Mouse (Mus musculus) hindbrain, embryonic 16.5 days (tissue): ENCODE data around the gene Kcnab1. TPM values are rescaled to one million over a fixed set of nuclear protein-coding genes. Genes with fewer than 3 reads are reported as not detected.

ENCODE experiments used
- ATAC-seq: fragments of 200-750 bp; cut with Nextera tagmentation; 2 replicates; pipeline ENCODE4 v1.8.0; 2017; ENCODE audit warnings: moderate TSS enrichment, moderate library complexity
- H3K27ac ChIP-seq: fragments of 300-500 bp; sonication (generic); 2 replicates; pipeline ENCODE4 v1.5.1; 2014; ENCODE audit warnings: low read depth, mild to moderate bottlenecking, control low read depth, low read length, moderate library complexity
- H3K27me3 ChIP-seq: fragments of 300-500 bp; sonication (generic); replicated peaks from 2 replicates; pipeline ENCODE4 v1.6.1; 2014; ENCODE audit warnings: low read length; ENCODE audit not compliant: control insufficient read depth, insufficient read depth
- H3K36me3 ChIP-seq: fragments of 300-500 bp; sonication (generic); 2 replicates; pipeline ENCODE4 v1.6.1; 2014; ENCODE audit warnings: mild to moderate bottlenecking, low read length, moderate library complexity, mixed read lengths; ENCODE audit not compliant: control insufficient read depth, insufficient read depth
- H3K4me1 ChIP-seq: fragments of 300-500 bp; sonication (generic); 2 replicates; pipeline ENCODE4 v1.6.1; 2014; ENCODE audit warnings: low read depth, low read length; ENCODE audit not compliant: control insufficient read depth, insufficient read depth
- H3K4me2 ChIP-seq: fragments of 300-500 bp; sonication (generic); 2 replicates; pipeline ENCODE4 v1.6.1; 2014; ENCODE audit warnings: mild to moderate bottlenecking, low read length, control low read depth, moderate library complexity
- H3K4me3 ChIP-seq: fragments of 300-500 bp; sonication (generic); 2 replicates; pipeline ENCODE4 v1.5.1; 2014; ENCODE audit warnings: mild to moderate bottlenecking, low read length, control low read depth, moderate library complexity
- H3K9ac ChIP-seq: fragments of 300-500 bp; sonication (generic); 2 replicates; pipeline ENCODE4 v1.6.1; 2014; ENCODE audit warnings: low read depth, mild to moderate bottlenecking, control low read depth, low read length, moderate library complexity
- H3K9me3 ChIP-seq: fragments of 300-500 bp; sonication (generic); 2 replicates; pipeline ENCODE4 v1.6.1; 2014; ENCODE audit warnings: mild to moderate bottlenecking, low read length, moderate library complexity; ENCODE audit not compliant: control insufficient read depth
- WGBS: fragments of 180-500 bp; shearing (Covaris S2); extraction: QIAGEN DNeasy Blood & Tissue Kit; methylation state at CpG from one replicate; pipeline ENCODE4 v1.1.7; 2014; 5-methylcytosine and 5-hydroxymethylcytosine counted together
- polyA plus RNA-seq: library from polyadenylated mRNA; unstranded; fragments of >200 nt; fragmentation: Nextera tagmentation; extraction: Ambion mirVana; gene quantifications from 2 replicates; pipeline ENCODE4 v1.2.1, GENCODE M21; 2015

Kcnab1 gene
- polyA plus RNA-seq, 1 experiment from 2014 or later = 12.2 TPM

GRCm38 (mm10) chr3:65365921-65366710 is 256.9 kb downstream of the Kcnab1 start:
- Histone ChIP-seq H3K9me3 (no peaks in the 10 kb centered on the region), H3K4me1 (no peaks in the 10 kb centered on the region), H3K9ac (no peak overlapping the region), H3K27me3 (no peaks in the 10 kb centered on the region), H3K4me3 (no peak overlapping the region), H3K36me3 (no peaks in the 10 kb centered on the region), H3K27ac (no peak overlapping the region), H3K4me2 (no peak overlapping the region)
- WGBS = 89% methylated on average over 10 of the region's 10 CpGs
- ATAC-seq = no peak

GRCm38 (mm10) chr3:65367944-65368343 is 258.8 kb downstream of the Kcnab1 start:
- 36% methylated on average over 4 of the region's 4 CpGs for WGBS
- no peak overlapping the region for H3K4me3 ChIP-seq
- no peak overlapping the region for H3K4me2 ChIP-seq
- no peak overlapping the region for H3K9ac ChIP-seq
- no peaks in the 10 kb centered on the region for H3K4me1 ChIP-seq
- no peaks in the 10 kb centered on the region for H3K27me3 ChIP-seq
- no peak overlapping the region for H3K27ac ChIP-seq
- no peaks in the 10 kb centered on the region for H3K9me3 ChIP-seq
- no peak for ATAC-seq
- 0 out of 2 replicates have a peak, but pooled peaks cover 7% of the 10 kb centered on the region for H3K36me3 ChIP-seq

GRCm38 (mm10) chr3:65372552-65372951 is 263.4 kb downstream of the Kcnab1 start:
- ATAC-seq = no peak
- H3K4me1 ChIP-seq = no peaks in the 10 kb centered on the region
- no peak overlapping the region for H3K9ac ChIP-seq
- H3K4me3 ChIP-seq = no peak overlapping the region
- H3K27me3 ChIP-seq = no peaks in the 10 kb centered on the region
- 92% methylated on average over 4 of the region's 4 CpGs for WGBS
- H3K36me3 ChIP-seq = peaks cover 9% of the 10 kb centered on the region; the same call in 1 of the 2 replicates
- no peak overlapping the region for H3K4me2 ChIP-seq
- no peaks in the 10 kb centered on the region for H3K9me3 ChIP-seq
- no peak overlapping the region for H3K27ac ChIP-seq

GRCm38 (mm10) chr3:65373594-65374182 is 264.5 kb downstream of the Kcnab1 start:
- Histone ChIP-seq H3K4me3 (no peak overlapping the region), H3K36me3 (peaks cover 9% of the 10 kb centered on the region; the same call in 1 of the 2 replicates), H3K27me3 (no peaks in the 10 kb centered on the region), H3K4me2 (no peak overlapping the region), H3K9ac (no peak overlapping the region), H3K9me3 (no peaks in the 10 kb centered on the region), H3K4me1 (no peaks in the 10 kb centered on the region), H3K27ac (no peak overlapping the region)
- no peak for ATAC-seq
- WGBS = 68% methylated on average over 5 of the region's 5 CpGs

GRCm38 (mm10) chr3:65374729-65375128 is 265.5 kb downstream of the Kcnab1 start:
- no peak for ATAC-seq
- no peaks in the 10 kb centered on the region for H3K9me3 ChIP-seq
- H3K4me3 ChIP-seq = no peak overlapping the region
- WGBS = 87% methylated on average over 3 of the region's 3 CpGs
- no peaks in the 10 kb centered on the region for H3K4me1 ChIP-seq
- H3K36me3 ChIP-seq = peaks cover 13% of the 10 kb centered on the region
- no peak overlapping the region for H3K27ac ChIP-seq
- no peaks in the 10 kb centered on the region for H3K27me3 ChIP-seq
- H3K4me2 ChIP-seq = no peak overlapping the region
- H3K9ac ChIP-seq = no peak overlapping the region

GRCm38 (mm10) chr3:65378724-65379123 is 269.5 kb downstream of the Kcnab1 start:
- H3K4me2 ChIP-seq = no peak overlapping the region
- no peaks in the 10 kb centered on the region for H3K27me3 ChIP-seq
- no peak overlapping the region for H3K9ac ChIP-seq
- no peaks in the 10 kb centered on the region for H3K4me1 ChIP-seq
- H3K27ac ChIP-seq = no peak overlapping the region
- H3K36me3 ChIP-seq = peaks cover 16% of the 10 kb centered on the region
- ATAC-seq = no peak
- H3K4me3 ChIP-seq = no peak overlapping the region
- no peaks in the 10 kb centered on the region for H3K9me3 ChIP-seq

GRCm38 (mm10) chr3:65379884-65380539 is 270.8 kb downstream of the Kcnab1 start:
- 72% methylated on average over 4 of the region's 4 CpGs for WGBS

GRCm38 (mm10) chr3:65381094-65381493 is 271.9 kb downstream of the Kcnab1 start:
- H3K27ac ChIP-seq = no peak overlapping the region
- no peaks in the 10 kb centered on the region for H3K4me1 ChIP-seq
- H3K9me3 ChIP-seq = no peaks in the 10 kb centered on the region
- H3K9ac ChIP-seq = no peak overlapping the region
- no peak overlapping the region for H3K4me2 ChIP-seq
- H3K4me3 ChIP-seq = no peak overlapping the region
- no peak for ATAC-seq
- H3K27me3 ChIP-seq = no peaks in the 10 kb centered on the region
- WGBS = 77% methylated on average over 4 of the region's 4 CpGs
- peaks cover 14% of the 10 kb centered on the region for H3K36me3 ChIP-seq

More at GRCm38 (mm10) chr3:65379884-65380539, 270.8 kb downstream of the Kcnab1 start:
- no peak overlapping the region for H3K4me2 ChIP-seq
- no peak overlapping the region for H3K4me3 ChIP-seq
- H3K9me3 ChIP-seq = no peaks in the 10 kb centered on the region
- no peak overlapping the region for H3K27ac ChIP-seq
- no peaks in the 10 kb centered on the region for H3K27me3 ChIP-seq
- H3K36me3 ChIP-seq = peaks cover 16% of the 10 kb centered on the region
- ATAC-seq = no peak
- no peak overlapping the region for H3K9ac ChIP-seq
- no peaks in the 10 kb centered on the region for H3K4me1 ChIP-seq

GRCm38 (mm10) chr3:65384431-65384830 is 275.2 kb downstream of the Kcnab1 start:
- Histone ChIP-seq H3K9me3 (no peaks in the 10 kb centered on the region), H3K4me3 (no peak overlapping the region), H3K9ac (no peak overlapping the region), H3K27ac (no peak overlapping the region), H3K4me2 (no peak overlapping the region), H3K36me3 (peaks cover 24% of the 10 kb centered on the region), H3K4me1 (no peaks in the 10 kb centered on the region), H3K27me3 (no peaks in the 10 kb centered on the region)
- WGBS = 93% methylated on average over 3 of the region's 3 CpGs
- ATAC-seq = no peak
